Mouse (Mus musculus) stomach, embryonic 16.5 days (tissue): ENCODE results near the gene Cux2. TPM values are rescaled to one million over a fixed set of nuclear protein-coding genes. Genes with fewer than 3 reads are reported as not detected.
A peak's percentile ranks its signal among the peaks of the same experiment; 100 is the strongest.

Experiments
- ATAC-seq: fragments of 200-750 bp; cut with Nextera tagmentation; 2 replicates; pipeline ENCODE4 v1.8.0; 2017; ENCODE audit warnings: moderate number of reproducible peaks, moderate TSS enrichment; ENCODE audit not compliant: insufficient read depth, low FRiP score
- H3K27ac ChIP-seq: fragments of 300-500 bp; sonication (generic); 2 replicates; pipeline ENCODE4 v1.5.1; 2014; ENCODE audit warnings: low read length
- H3K27me3 ChIP-seq: fragments of 300-500 bp; sonication (generic); 2 replicates; pipeline ENCODE4 v1.6.1; 2014; ENCODE audit warnings: low read length, control low read depth, mixed read lengths; ENCODE audit not compliant: control insufficient read depth, insufficient read depth
- H3K36me3 ChIP-seq: fragments of 300-500 bp; sonication (generic); 2 replicates; pipeline ENCODE4 v1.6.1; 2014; ENCODE audit warnings: low read length; ENCODE audit not compliant: control insufficient read depth, insufficient read depth
- H3K4me1 ChIP-seq: fragments of 300-500 bp; sonication (generic); 2 replicates; pipeline ENCODE4 v1.6.1; 2014; ENCODE audit warnings: low read length, control low read depth, mixed read lengths; ENCODE audit not compliant: control insufficient read depth, insufficient read depth
- H3K4me2 ChIP-seq: fragments of 300-500 bp; sonication (generic); 2 replicates; pipeline ENCODE4 v1.6.1; 2014; ENCODE audit warnings: low read depth, low read length, mixed read lengths
- H3K4me3 ChIP-seq: fragments of 300-500 bp; sonication (generic); replicated peaks from 2 replicates; pipeline ENCODE4 v1.5.1; 2014; ENCODE audit warnings: mild to moderate bottlenecking, low read length
- H3K9ac ChIP-seq: fragments of 300-500 bp; sonication (generic); 2 replicates; pipeline ENCODE4 v1.6.1; 2014; ENCODE audit warnings: low read length
- H3K9me3 ChIP-seq: fragments of 300-500 bp; sonication (generic); replicated peaks from 2 replicates; pipeline ENCODE4 v1.6.1; 2016; ENCODE audit warnings: low read length, control low read depth; ENCODE audit not compliant: control insufficient read depth
- WGBS: fragments of 180-500 bp; shearing (Covaris S2); extraction: QIAGEN DNeasy Blood & Tissue Kit; methylation state at CpG from one replicate; pipeline ENCODE4 v1.1.7; 2014; 5-methylcytosine and 5-hydroxymethylcytosine counted together
- polyA plus RNA-seq: library from polyadenylated mRNA; unstranded; fragments of >200 nt; fragmentation: Nextera tagmentation; extraction: Ambion mirVana; gene quantifications from 2 replicates; pipeline ENCODE4 v1.2.1, GENCODE M21; 2015

Gene Cux2
- polyA plus RNA-seq, 1 experiment from 2014 or later, result 3.5 TPM

- Histone ChIP-seq H3K9me3 (no peaks in the 10 kb centered on the region), H3K9ac (0 out of 2 replicates have a peak overlapping the region, but pooled peaks have one; percentile 31), H3K4me2 (no peak overlapping the region), H3K36me3 (no peaks in the 10 kb centered on the region), H3K27me3 (peaks cover 7% of the 10 kb centered on the region), H3K27ac (no peak overlapping the region), H3K4me1 (peaks cover 22% of the 10 kb centered on the region), H3K4me3 (no peak overlapping the region)
- no peak for ATAC-seq
- WGBS, result 33% methylated on average over 4 of the region's 4 CpGs
Measured at GRCm38 (mm10) chr5:121845361-121845760, 204.5 kb downstream of the Cux2 start.

- no peak overlapping the region for H3K27ac ChIP-seq
- H3K9me3 ChIP-seq, result no peaks in the 10 kb centered on the region
- H3K4me2 ChIP-seq, result peak overlapping the region; percentile 75
- H3K27me3 ChIP-seq, result peaks cover 7% of the 10 kb centered on the region
- ATAC-seq, result no peak; the same call in 1 of the 2 replicates
- no peaks in the 10 kb centered on the region for H3K36me3 ChIP-seq
- 14% methylated on average over 17 of the region's 17 CpGs for WGBS
- peak overlapping the region; percentile 54 for H3K4me3 ChIP-seq
- peaks cover 15% of the 10 kb centered on the region for H3K4me1 ChIP-seq
- H3K9ac ChIP-seq, result 0 out of 2 replicates have a peak overlapping the region, but pooled peaks have one; percentile 1
Measured at GRCm38 (mm10) chr5:121843138-121843905, 206.6 kb downstream of the Cux2 start.

GRCm38 (mm10) chr5:121842665-121843118 lies 207.2 kb downstream of the Cux2 start:
- WGBS, result under 1% methylated on average over 33 of the region's 33 CpGs
- peak; percentile 54 for ATAC-seq
- Histone ChIP-seq H3K9ac (peak overlapping the region; percentile 74), H3K36me3 (no peaks in the 10 kb centered on the region), H3K9me3 (no peaks in the 10 kb centered on the region), H3K4me3 (peak overlapping the region; percentile 54), H3K4me1 (peaks cover 18% of the 10 kb centered on the region), H3K4me2 (peak overlapping the region; percentile 75), H3K27me3 (peaks cover 7% of the 10 kb centered on the region), H3K27ac (peak overlapping the region; percentile 22; the same call in 1 of the 2 replicates)

GRCm38 (mm10) chr5:121841973-121842372 lies 207.9 kb downstream of the Cux2 start:
- no peak for ATAC-seq
- Histone ChIP-seq H3K36me3 (no peaks in the 10 kb centered on the region), H3K4me2 (peak overlapping the region; percentile 75; the same call in 1 of the 2 replicates), H3K4me1 (peaks cover 25% of the 10 kb centered on the region), H3K27ac (peak overlapping the region; percentile 27; the same call in 1 of the 2 replicates), H3K4me3 (no peak overlapping the region), H3K9ac (peak overlapping the region; percentile 74), H3K27me3 (peaks cover 7% of the 10 kb centered on the region), H3K9me3 (no peaks in the 10 kb centered on the region)
- 43% methylated on average over 10 of the region's 10 CpGs for WGBS

- no peak overlapping the region for H3K9ac ChIP-seq
- no peaks in the 10 kb centered on the region for H3K36me3 ChIP-seq
- peaks cover 25% of the 10 kb centered on the region for H3K4me1 ChIP-seq
- ATAC-seq, result no peak
- no peak overlapping the region for H3K27ac ChIP-seq
- WGBS, result 90% methylated on average over 9 of the region's 9 CpGs
- H3K4me3 ChIP-seq, result no peak overlapping the region
- no peaks in the 10 kb centered on the region for H3K9me3 ChIP-seq
- peaks cover 7% of the 10 kb centered on the region for H3K27me3 ChIP-seq
- no peak overlapping the region for H3K4me2 ChIP-seq
Measured at GRCm38 (mm10) chr5:121841516-121841915, 208.4 kb downstream of the Cux2 start.

- peak overlapping the region; percentile 94 for H3K27ac ChIP-seq
- H3K9ac ChIP-seq, result peak overlapping the region; percentile 73
- no peaks in the 10 kb centered on the region for H3K36me3 ChIP-seq
- H3K9me3 ChIP-seq, result no peaks in the 10 kb centered on the region
- ATAC-seq, result no peak
- 21% methylated on average over 7 of the region's 7 CpGs for WGBS
- H3K4me2 ChIP-seq, result peak overlapping the region; percentile 83
- peaks cover 7% of the 10 kb centered on the region for H3K27me3 ChIP-seq
- H3K4me3 ChIP-seq, result peak overlapping the region; percentile 70
- H3K4me1 ChIP-seq, result peaks cover 44% of the 10 kb centered on the region
Measured at GRCm38 (mm10) chr5:121839128-121839473, 210.8 kb downstream of the Cux2 start.

GRCm38 (mm10) chr5:121838341-121839127 lies 211.4 kb downstream of the Cux2 start:
- ATAC-seq, result no peak
- H3K4me2 ChIP-seq, result peak overlapping the region; percentile 83
- H3K4me3 ChIP-seq, result peak overlapping the region; percentile 70
- H3K27me3 ChIP-seq, result peaks cover 3% of the 10 kb centered on the region
- peak overlapping the region; percentile 73 for H3K9ac ChIP-seq
- no peaks in the 10 kb centered on the region for H3K36me3 ChIP-seq
- H3K27ac ChIP-seq, result peak overlapping the region; percentile 94
- H3K9me3 ChIP-seq, result no peaks in the 10 kb centered on the region
- 2% methylated on average over 46 of the region's 46 CpGs for WGBS
- peaks cover 50% of the 10 kb centered on the region for H3K4me1 ChIP-seq

GRCm38 (mm10) chr5:121837441-121838340 lies 212.2 kb downstream of the Cux2 start, which contains the start of gene Sh2b3:
TSS of gene Sh2b3 (minus strand) at chr5:121837646.
- peak within 1 kb of the TSS; percentile 83 for H3K4me2 ChIP-seq
- H3K4me1 ChIP-seq, result peaks cover 52% of the 10 kb centered on the region
- H3K4me3 ChIP-seq, result peak within 1 kb of the TSS; percentile 70
- ATAC-seq, result peak; percentile 5; the same call in 1 of the 2 replicates
- peak within 1 kb of the TSS; percentile 94 for H3K27ac ChIP-seq
- H3K9ac ChIP-seq, result peak within 1 kb of the TSS; percentile 83
- no peaks in the 10 kb centered on the region for H3K36me3 ChIP-seq
- WGBS, result 2% methylated on average over 35 of the region's 35 CpGs
- H3K9me3 ChIP-seq, result no peaks in the 10 kb centered on the region
- H3K27me3 ChIP-seq, result no peaks in the 10 kb centered on the region
